Mouse (Mus musculus) left cerebral cortex, adult 8-10 months (tissue): Measurements from ENCODE around the gene Glt6d1. TPM values are rescaled to one million over a fixed set of nuclear protein-coding genes. Genes with fewer than 3 reads are reported as not detected.
"Not testable (repeated sequence)": the region's sequence is repeated elsewhere in the genome, so short reads cannot be mapped to it uniquely, and the experiment has no call there.

Experiments
- DNase-seq, 2 experiments: peaks; one replicate each; pipeline ENCODE4 v3.0.0; 2022; ENCODE audit warnings: low spot score in 2 of 2
- total RNA-seq, 4 experiments: library from RNA; stranded (reverse); gene quantifications; 2 replicates each; pipeline ENCODE4 v1.2.4; 2022

The Glt6d1 gene
- not detected for total RNA-seq

DNA sequence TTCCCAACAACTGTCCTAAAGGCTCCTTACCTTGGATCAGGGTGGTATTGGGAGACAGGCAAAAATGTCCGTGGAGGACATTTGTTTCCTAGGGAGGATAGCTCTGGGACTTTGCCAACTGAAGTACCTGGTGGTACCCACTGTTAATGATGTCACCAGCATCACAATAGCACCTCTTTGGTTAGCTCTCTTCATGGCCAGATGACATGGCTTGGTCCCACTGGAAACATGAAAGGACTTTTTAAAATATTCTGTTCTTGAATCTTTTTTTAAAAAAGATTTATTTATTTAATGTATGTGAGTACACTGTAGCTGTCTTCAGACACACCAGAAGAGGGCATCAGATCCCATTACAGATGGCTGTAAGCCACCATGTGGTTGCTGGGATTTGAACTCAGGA, at the start of gene Glt6d1:
Glt6d1 (minus strand) TSS at position 101 of the 400 bp plus-strand sequence.
- DNase-seq: not testable (repeated sequence)

DNA sequence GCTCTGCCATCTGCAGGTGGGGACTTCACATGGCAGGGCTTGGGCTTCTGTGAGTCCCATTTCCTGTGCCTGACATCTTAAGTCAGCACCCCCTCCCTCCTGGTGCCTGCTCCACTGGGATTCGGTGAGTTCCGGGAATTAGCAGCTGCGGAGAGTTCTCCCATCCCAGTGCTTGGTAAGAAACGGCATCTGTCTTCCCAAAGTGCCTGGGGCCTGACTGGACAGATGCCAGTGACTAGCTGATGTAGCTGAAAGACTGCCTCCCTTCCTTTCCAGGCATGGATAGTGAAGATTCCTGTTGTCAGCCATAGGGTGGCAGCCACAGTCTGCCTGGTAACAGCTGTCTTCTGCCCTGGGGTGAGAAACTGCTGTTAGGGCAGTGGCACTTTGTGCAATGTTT, 49.8 kb upstream of the Glt6d1 start:
- peak; percentile 35 to 79 for DNase-seq

DNA sequence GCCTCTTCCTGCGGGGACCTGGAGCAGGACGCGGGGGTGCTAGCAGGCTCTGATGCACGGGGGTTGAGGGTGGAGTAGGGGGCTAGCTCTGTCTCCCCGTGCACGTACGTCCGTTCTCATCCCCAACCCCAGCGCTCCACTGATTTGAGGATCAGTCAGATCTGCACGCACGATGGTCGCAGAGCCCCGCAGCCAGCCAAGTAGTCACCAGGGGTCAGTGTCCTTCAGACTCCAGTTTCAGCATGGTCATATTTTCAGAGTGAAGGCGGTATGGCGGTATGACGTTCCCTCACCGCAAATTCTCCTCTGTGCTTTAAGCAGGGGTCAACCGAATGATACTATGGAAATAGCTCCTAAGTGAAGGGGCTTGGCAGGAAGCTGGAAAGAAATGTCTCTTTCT, 48.6 kb upstream of the Glt6d1 start:
- no peak for DNase-seq

DNA sequence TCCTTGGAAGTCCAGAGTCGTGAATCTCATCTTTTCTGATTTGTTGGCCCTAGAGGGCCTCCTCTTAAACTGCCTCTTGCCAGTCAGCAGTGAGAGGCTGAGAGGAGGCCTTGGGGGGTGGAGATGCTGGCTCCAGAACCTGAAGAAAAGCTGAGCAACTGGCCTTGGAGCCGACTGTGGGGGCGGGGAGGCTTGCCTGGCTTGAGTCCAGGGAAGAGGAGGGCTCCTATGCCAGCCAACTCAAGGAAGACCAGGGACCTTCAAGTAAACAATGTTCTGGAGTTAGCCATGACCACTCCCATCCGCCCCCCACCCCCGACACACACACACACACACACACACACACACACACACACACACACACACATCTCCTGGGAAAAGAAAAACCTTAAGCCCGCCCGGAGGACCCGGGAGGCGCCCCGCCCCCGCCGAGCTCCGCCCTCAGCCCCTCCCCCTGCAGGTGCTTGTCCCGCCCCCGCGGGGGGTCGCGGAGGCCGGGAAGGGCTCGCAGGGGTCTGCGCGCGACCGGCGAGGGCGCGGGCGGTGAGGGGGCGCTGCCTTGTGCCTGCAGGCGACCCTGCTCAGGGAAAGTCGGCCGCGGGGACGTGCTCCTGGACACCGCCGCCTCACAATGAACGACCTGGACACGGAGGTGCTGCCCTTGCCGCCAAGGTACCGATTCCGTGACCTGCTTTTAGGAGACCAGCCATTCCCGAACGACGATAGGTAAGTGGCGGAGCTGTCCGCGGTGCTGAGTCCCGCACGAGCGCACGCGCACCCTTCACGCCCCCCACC, 47.9 kb upstream of the Glt6d1 start, which contains the start of gene Kcnt1:
Kcnt1 (plus strand) TSS at position 398 of the 795 bp plus-strand sequence.
- DNase-seq: peak; percentile 42 to 57

DNA sequence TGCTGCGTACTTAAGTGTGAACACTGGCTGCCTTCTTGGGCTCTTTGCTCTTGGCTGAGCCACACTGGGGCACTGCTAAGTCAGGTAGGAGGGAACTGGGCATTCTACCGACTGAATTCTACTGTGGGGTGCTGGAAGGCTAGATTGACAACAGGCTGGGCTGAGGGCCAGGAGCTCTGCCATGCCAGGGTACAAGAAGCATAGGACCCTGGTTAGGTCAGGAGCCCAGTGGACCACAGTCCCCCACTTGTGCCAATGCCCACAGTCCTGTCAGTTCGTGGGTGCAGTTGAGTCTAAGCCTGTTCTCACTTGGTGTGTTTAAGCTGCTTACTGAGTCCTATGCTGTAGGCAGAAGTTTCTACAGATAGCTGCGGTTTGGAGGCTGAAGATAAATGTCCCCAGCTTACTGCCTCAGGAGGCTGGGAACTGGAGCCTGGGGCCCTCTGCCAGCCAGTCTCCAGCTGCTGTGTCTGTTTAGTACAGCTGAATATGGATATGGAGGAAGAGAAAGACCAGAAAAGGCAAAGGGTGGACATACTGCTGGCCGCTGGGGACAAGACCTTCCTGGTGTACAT, 47.1 kb upstream of the Glt6d1 start:
- no peak for DNase-seq

DNA sequence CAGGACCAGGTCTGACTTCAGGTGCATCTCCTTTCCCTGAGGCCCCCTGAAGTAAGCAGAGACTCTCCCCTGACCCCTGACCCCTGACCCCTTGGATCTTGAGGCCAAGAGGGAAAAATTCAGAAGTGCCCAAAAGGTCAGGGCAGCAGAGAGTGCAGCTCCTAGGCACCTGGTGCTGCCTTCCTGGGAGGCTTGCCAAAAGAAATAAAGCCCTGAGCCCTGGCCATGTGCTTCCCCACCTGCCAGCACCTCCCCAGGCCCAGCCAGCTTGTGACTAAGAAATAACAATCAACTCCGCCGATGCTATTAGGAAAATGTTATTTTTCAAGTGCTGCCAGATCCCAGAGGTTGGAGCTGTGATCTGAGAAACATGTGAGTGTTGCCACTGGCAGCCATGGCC, 46.4 kb upstream of the Glt6d1 start:
- DNase-seq: no peak

DNA sequence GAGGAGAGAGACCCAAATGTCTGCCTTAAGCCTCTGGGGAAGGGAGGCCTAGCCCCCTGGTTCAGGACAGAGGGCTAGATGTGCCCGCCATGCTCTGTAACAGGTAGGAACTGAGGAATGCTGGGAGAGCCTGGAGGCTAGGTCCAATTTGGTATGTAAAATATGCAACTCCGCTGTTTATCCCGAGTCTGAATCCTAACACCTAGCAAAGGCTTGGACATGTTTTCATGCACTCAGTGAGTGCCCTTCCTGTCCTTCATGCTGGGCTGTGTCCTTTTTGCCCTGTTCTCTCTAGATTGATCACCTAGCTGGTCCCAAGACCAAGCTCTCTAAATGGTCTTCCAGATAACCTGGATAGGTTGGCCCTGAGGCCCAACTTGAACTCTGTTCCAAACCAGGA, 44.2 kb upstream of the Glt6d1 start:
- DNase-seq: no peak

DNA sequence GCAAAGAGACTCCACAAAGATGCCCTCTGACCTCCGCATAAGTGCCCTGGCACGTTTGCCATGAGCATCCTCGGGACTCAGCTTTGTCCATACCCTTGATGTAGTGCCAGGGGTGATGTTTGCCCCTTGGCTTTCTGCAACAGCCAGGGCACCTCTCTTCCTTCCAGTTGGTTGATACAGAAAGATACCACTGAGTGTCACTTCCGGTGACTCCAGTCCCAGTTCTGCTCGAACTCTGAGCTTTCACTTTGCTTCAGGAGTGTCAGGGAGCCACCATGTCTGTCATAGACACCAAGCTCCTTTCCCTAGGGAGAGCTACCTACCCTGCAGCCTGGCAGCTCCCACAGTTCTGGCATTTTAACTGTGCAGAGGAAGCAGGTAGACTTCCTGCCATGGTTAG, 38.4 kb upstream of the Glt6d1 start:
- DNase-seq: no peak

DNA sequence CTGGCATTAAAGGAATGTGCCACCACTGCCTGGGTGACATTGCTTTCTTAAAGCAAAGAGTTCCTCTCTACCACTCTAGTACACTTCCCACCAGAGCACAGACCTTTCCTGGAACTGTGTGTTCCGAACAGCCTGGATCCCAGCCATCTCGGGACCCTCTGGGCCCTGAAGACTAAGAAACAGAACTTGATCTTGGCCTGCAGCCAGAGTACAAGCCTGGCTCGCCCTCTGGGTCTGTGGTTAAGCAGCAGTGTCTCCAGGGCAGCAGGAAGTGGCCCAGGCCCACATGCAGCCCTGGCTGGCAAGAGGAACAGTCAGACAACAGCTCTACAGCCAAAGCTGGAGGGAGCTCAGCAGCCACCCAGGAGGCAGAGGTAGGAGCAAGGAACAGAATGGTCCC, 37.0 kb upstream of the Glt6d1 start:
- DNase-seq: peak in 1 of 2 experiments; percentile 55

DNA sequence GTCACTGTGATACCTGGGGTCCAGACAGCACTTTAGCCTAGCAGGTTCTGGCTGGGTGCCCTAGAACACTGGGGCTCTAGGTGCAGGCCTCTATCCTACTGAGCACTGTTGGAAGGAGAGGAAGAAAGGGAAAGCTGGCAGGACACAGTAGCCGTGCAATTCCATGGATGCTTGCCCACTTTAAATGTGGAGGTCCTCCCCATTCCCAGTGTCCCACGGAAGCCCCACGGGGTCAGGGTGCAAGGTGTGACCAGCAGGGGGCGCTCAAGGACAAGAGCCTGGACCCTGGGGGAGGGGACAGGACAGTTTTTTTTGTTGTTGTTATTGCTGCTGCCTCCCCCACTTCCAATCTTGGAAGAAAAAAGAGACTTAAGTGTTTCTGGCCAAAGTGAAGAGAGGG, 34.7 kb upstream of the Glt6d1 start:
- DNase-seq: no peak

DNA sequence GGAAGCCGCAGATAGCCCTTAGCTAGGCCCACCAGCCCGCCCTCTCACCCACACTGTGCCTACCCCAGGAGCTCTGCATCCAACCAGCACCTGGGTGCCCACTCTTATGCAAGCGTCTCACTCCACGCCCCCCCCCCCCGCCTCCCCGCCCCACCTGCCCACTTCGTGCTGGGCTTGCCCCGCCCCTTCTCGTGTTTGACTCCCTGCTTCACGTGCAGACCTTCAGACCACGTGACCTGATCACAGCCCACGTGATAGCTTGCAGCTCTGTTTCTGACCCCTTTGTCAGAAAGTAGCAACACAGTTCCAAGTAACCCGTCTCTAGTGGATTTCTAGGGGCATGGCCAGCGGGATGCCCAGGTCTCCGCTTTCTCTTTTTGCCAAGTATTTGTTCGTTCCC, 31.6 kb upstream of the Glt6d1 start, which contains the start of gene Sohlh1:
Sohlh1 (minus strand) TSS at position 23 of the 400 bp plus-strand sequence.
- no peak for DNase-seq

DNA sequence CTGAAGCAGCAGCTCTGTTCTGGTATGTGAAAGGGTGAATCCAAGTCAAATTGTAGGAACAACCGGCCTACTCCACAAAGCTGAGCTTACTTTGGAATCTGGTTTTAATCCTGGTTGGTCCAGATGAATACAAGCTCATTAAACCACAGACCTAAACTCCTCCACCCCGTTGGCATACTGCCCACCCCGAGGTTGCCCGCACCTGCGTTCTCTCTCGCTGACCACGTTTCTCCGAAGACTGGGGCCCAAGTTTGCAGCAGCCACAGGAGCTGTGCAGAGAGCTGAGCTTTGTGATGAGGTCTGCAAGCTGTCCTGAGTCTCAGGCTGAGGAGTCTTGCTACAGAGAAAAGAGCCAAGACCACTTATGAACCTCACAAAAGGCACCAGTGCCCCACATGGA, 30.9 kb upstream of the Glt6d1 start:
- no peak for DNase-seq

DNA sequence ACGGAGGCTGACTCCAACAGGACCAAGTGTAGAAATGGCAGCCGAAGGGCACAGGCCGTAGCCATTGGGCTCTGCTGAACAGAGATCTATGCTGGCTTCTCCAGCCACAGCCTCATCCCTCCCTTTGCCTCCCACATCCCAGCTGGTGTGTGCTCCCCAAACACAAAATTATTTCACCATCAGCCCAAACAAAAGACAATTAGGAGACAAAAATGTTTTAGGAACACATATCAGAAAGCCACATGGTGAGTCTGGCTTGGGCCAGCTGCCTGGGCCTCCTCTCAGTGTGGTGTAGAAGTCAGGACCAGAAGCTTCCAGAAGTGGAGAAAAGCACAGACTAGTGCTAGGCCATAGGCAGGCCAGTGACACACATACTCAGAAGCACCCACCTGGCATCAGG, 28.4 kb upstream of the Glt6d1 start:
- DNase-seq: no peak

DNA sequence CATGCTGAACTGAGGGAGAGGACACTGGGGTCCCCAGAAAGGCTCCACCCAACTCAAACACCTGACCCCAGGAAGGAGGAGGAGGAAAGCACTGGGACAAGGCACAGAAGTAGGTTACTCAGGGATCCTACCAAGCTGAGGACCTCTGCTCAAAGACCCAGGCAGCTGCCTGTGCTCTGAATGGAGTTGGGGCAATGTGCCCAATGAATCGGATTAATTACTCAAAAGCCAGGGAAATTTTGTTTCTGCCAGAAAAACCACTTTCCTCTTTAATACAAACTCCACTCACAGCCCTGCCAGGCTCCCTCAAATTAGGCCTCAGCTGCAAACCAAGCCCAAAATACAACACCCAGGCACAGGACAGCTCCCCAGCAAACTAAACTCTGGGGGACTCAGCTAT, 27.1 kb upstream of the Glt6d1 start:
- DNase-seq: peak in 1 of 2 experiments; percentile 41

DNA sequence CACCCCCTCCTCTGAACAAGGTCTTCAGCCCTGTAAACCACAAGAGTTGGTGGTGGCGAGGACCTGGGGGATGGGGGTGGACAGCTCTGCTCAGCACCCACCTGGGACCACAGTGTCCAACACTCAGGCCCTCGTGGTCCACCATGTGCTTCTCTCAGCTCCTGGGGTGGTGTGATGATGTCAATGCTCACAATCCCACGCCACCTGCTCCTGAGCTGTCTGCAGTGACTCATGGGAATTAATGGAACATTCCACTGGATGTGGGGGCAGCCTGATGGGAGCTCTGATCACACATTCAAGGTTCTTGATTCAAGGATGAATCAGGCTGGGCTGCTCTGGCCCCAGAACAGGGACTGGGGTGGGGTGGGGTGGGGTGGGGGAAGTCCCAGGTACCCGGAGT, 26.5 kb upstream of the Glt6d1 start:
- DNase-seq: peak in 1 of 2 experiments; percentile 52

DNA sequence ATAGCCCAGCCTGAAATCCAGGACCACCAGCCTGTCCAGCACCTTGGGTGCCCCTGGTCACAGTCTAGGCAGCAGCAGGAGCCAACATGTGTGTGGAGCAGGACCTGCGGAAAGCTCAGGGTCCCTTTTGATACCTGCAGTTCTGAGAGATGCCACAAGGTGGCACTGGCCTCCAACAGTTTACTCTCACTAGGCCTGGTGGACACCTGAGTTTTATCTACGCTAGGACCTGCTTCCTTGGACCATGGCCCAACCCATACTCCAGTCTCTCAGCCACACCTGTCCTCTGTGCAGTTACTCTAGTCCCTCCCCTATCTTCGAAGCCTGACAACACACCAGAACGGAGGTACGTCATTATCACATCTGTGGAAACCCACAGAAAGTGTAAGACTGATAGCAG, 20.6 kb upstream of the Glt6d1 start:
- DNase-seq: peak; percentile 47 to 76

DNA sequence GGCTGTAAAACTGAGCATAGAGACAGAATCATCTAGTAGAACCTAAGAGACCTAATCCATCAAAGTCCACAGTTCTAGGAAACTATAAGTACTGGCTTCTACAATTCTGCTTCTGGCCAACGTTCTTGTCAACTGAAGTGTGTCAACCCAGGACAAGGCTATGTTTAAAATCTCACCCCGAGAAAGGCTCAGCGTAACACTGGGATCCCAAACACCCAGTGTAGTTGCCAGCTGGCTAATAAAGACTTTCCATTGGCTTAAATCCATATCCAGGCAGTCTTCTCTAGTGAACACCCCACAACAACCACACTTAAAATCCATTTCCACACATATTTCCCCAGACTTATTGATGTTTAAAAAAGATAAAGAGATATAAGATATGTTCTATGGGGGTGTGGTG, 15.1 kb upstream of the Glt6d1 start:
- DNase-seq: no peak

DNA sequence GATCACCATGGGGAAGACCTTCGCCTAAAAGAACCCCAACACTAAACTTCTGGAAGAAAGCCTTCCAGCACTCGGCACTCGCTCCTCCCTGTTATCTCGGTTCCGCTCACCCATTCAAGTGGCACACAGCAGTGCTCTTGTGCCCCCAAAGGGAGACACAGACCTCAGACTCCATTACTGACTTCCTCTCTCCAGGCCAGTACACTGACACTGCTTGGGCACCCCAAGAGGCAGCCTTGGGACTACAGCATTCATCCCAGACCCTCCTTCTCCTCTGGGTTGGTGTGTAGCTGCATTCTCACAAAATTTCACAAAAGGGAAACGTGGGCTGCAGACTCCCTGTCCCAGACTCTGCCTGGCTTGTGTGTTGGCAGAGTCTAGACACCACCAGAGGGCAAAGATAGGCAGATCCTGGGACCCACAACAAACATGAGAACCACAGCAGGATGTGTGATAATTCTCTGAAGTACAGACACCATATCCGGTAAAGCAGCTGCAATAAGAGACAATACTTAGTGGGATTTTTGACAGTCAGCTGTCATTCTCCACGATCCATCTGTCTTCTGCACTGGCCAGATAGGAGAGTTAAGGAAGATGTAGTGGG, 12.8 kb upstream of the Glt6d1 start:
- DNase-seq: no peak

DNA sequence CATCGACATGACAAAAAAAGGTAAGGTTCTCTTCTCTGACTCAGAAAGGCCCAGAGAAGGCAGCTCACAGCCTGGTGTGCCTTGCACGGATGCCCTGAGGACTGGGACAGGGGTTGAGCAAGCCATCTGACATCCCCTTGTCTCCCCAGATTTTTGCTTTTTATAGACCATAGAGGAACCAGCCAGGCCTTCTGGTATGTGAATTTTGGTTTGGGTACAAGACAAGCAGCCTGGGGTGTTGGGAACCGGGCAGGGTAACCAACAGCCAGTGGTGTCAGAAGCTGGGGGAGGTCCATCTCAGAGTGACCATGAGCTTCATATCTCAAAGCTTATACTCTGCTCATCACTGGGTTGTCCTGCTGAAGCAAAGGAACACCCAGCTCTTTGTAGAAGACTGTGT, 9.1 kb upstream of the Glt6d1 start:
- no peak for DNase-seq

DNA sequence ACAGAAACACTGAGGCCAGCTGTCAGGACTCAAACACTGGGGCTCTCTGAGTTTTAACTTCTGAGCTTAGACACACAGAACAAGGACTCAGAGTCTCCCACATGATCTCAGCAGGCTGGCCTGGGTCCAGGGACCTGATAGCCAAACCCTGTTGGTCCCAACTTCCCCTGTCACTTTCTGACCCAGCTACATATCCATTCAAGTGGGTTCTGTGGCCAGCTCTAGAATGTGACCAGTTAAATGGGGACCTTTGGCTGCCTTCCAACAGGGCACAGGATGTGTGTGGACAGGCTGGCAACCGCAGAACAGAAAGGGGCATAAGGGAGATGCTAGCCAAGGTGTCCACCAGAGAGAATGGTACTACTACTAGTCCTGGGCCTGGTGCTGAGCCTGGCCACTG, 7.2 kb upstream of the Glt6d1 start, which contains the start of gene Lcn9:
Lcn9 (plus strand) TSS at position 348 of the 400 bp plus-strand sequence.
- peak in 1 of 2 experiments; percentile 38 for DNase-seq

DNA sequence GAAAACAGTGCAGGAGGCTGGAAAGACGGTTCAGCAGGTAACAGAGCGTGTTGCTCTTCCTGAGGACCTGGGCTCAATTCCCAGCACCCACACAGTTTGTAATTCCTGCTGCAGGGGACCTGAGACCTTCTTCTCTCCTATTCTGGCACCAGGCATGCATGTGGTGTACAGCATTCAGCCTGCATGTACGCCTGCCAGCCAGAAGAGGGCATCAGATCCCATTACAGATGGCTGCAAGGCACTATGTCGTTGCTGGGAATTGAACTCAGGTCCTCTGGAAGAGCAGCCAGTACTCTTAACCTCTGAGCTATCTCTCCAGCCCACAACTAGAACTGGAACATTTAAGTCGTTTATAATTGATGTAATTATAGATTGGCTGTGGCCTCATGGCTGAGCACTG, 2.3 kb downstream of the Glt6d1 start:
- no peak for DNase-seq

DNA sequence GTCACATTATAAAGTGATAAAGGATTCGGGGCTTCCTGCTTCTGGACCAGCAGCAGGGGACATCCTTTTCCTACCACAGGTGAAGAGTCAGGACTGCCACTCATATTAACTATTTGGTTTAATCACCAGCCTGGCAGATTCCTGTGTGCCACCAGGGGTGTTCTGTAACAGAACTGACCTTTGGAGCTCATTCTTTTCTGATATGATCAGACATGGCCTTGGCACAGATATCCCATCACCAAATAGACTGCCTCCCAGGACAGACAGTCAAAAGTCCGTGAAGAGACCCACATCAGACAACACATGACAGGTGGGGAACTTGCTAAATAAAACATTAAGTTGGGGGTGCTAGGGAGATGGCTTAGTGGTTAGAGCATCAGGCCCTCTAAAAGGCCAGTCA, 3.9 kb downstream of the Glt6d1 start:
- DNase-seq: no peak

DNA sequence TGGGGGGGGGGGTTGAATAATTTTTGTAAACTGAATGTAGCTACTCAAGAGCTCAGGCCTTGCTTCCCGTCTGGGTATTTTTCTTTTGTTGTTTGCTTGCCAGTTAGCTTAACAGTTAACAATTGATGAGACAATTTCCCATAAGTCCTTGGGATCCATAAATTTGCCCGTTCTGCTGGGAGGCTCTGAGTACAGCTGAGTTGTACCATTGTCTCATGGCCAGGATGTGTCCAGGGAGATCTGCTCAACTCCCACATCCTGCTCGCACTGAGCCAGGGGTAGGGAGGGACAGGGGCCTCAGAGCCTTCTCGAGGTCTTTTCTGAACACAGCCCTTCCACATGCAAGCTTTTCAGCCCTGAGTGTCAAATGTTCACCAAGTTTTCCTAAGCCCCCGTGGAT, 17.6 kb downstream of the Glt6d1 start:
- no peak for DNase-seq
